Mouse (Mus musculus) activated CD4-positive, CD25-positive, alpha-beta regulatory T cell, adult 9 weeks (primary cell): Measurements from ENCODE around the gene Gm20914. TPM values are rescaled to one million over a fixed set of nuclear protein-coding genes. Genes with fewer than 3 reads are reported as not detected.

Experiments used
- polyA plus RNA-seq: library from polyadenylated mRNA; unstranded; fragments of 100-300 nt; shearing (Covaris generic); gene quantifications from one replicate; pipeline ENCODE4 v1.2.1, GENCODE M21; 2017

Gene Gm20914
- not detected for polyA plus RNA-seq

GRCm38 (mm10) chrY:5725678-5726077, at the start of gene Gm20914:
Gene Gm20914 (plus strand): TSS chrY:5725978.

Other genes with a start within 250 kb of the Gm20914 start
- gene Gm21854, start 69.0 kb upstream of the Gm20914 start, polyA plus RNA-seq, result not detected
- gene Gm28171, start 67.4 kb downstream of the Gm20914 start, polyA plus RNA-seq, result not detected
- not detected for gene Gm21778, start 216.5 kb downstream of the Gm20914 start, polyA plus RNA-seq